Mouse (Mus musculus): ENCODE measurements around the gene Ifnl2.

GRCm38 (mm10) chr7:28505585-28505984 is 4.7 kb downstream of the Ifnl2 start:
- TF ChIP-seq POLR2A (IDR thresholded peaks at IDR 0.05; ENCODE audit: low read depth, low read length): no peak
- no peak for TF ChIP-seq CTCF (IDR thresholded peaks at IDR 0.05; ENCODE audit: extremely low read depth, insufficient read length, insufficient replicate concordance, low read depth, low read length)
